Mouse (Mus musculus) limb, embryonic 14.5 days (tissue): Measurements from ENCODE around the gene Trim65. TPM values are rescaled to one million over a fixed set of nuclear protein-coding genes. Genes with fewer than 3 reads are reported as not detected.

Experiments used
- ATAC-seq: fragments of 200-750 bp; cut with Nextera tagmentation; 2 replicates; pipeline ENCODE4 v1.8.0; 2017; ENCODE audit warnings: low read depth, moderate number of reproducible peaks, moderate TSS enrichment; ENCODE audit not compliant: low FRiP score
- DNase-seq: peaks from one replicate; pipeline ENCODE4 v3.0.0-alpha.2; 2015; ENCODE audit warnings: low spot score
- H3K27ac ChIP-seq: fragments of 300-500 bp; sonication (generic); replicated peaks from 2 replicates; pipeline ENCODE4 v1.5.1; 2014; ENCODE audit warnings: low read depth, mild to moderate bottlenecking, low read length, moderate library complexity, mixed read lengths
- H3K27me3 ChIP-seq: fragments of 300-500 bp; sonication (generic); 2 replicates; pipeline ENCODE4 v1.6.1; 2014; ENCODE audit warnings: low read length, mixed read lengths; ENCODE audit not compliant: control insufficient read depth, insufficient read depth
- H3K36me3 ChIP-seq: fragments of 300-500 bp; sonication (generic); 2 replicates; pipeline ENCODE4 v1.6.1; 2014; ENCODE audit warnings: mild to moderate bottlenecking, low read length, moderate library complexity, mixed read lengths; ENCODE audit not compliant: control insufficient read depth, insufficient read depth
- H3K4me1 ChIP-seq: fragments of 300-500 bp; sonication (generic); 2 replicates; pipeline ENCODE4 v1.6.1; 2014; ENCODE audit warnings: antibody characterized with exemption, low read length, mixed read lengths; ENCODE audit not compliant: control insufficient read depth, insufficient read depth
- H3K4me2 ChIP-seq: fragments of 300-500 bp; sonication (generic); replicated peaks from 2 replicates; pipeline ENCODE4 v1.6.1; 2014; ENCODE audit warnings: low read depth, mild to moderate bottlenecking, low read length, moderate library complexity; ENCODE audit not compliant: severe bottlenecking
- H3K4me3 ChIP-seq: fragments of 300-500 bp; sonication (generic); replicated peaks from 2 replicates; pipeline ENCODE4 v1.5.1; 2014; ENCODE audit warnings: low read length
- H3K9ac ChIP-seq: fragments of 300-500 bp; sonication (generic); 2 replicates; pipeline ENCODE4 v1.6.1; 2014; ENCODE audit warnings: mild to moderate bottlenecking, low read depth, low read length, moderate library complexity; ENCODE audit not compliant: severe bottlenecking
- H3K9me3 ChIP-seq: fragments of 300-500 bp; sonication (generic); 2 replicates; pipeline ENCODE4 v1.6.1; 2016; ENCODE audit warnings: low read length; ENCODE audit not compliant: control insufficient read depth
- POLR2A ChIP-seq: fragments of 200-500 bp; IDR thresholded peaks from 2 replicates; pipeline ENCODE4 v1.8.0; 2012; ENCODE audit warnings: inconsistent platforms, mild to moderate bottlenecking, moderate library complexity, borderline replicate concordance; ENCODE audit not compliant: insufficient read depth, insufficient read length; ENCODE audit errors: extremely low read depth
- WGBS: fragments of 180-500 bp; shearing (Covaris S2); extraction: QIAGEN DNeasy Blood & Tissue Kit; methylation state at CpG from one replicate; pipeline ENCODE4 v1.1.7; 2014; 5-methylcytosine and 5-hydroxymethylcytosine counted together
- polyA plus RNA-seq, 2 experiments: library from polyadenylated mRNA; depleted of rRNA in 1 of 2; stranded (reverse) in 1 of 2; unstranded in 1 of 2; fragments of >200 nt; fragmentation: Nextera tagmentation in 1 of 2; extraction: Ambion mirVana in 1 of 2; gene quantifications; 2 replicates each; pipeline versions ENCODE4 v1.2.1 to v1.2.3; 2012 to 2014

The Trim65 gene
- polyA plus RNA-seq, 2 experiments, result 3.1 to 4.9 TPM

GRCm38 (mm10) chr11:116146294-116146985 lies 15.5 kb upstream of the Trim65 start:
- DNase-seq (no peak), ATAC-seq (no peak)
- TF ChIP-seq POLR2A, result no peak
- no peak overlapping the region for H3K27ac ChIP-seq
- no peaks in the 10 kb centered on the region for H3K27me3 ChIP-seq
- H3K4me1 ChIP-seq, result no peaks in the 10 kb centered on the region
- H3K36me3 ChIP-seq, result peaks cover 98% of the 10 kb centered on the region
- H3K4me3 ChIP-seq, result no peak overlapping the region
- 80% methylated on average over 25 of the region's 25 CpGs for WGBS
- H3K9me3 ChIP-seq, result no peaks in the 10 kb centered on the region
- no peak overlapping the region for H3K4me2 ChIP-seq
- H3K9ac ChIP-seq, result no peak overlapping the region

- no peak for TF ChIP-seq POLR2A
- no peak overlapping the region for H3K4me3 ChIP-seq
- peaks cover 90% of the 10 kb centered on the region for H3K36me3 ChIP-seq
- no peak overlapping the region for H3K9ac ChIP-seq
- ATAC-seq (no peak), DNase-seq (no peak)
- H3K9me3 ChIP-seq, result no peaks in the 10 kb centered on the region
- WGBS, result 59% methylated on average over 18 of the region's 18 CpGs
- no peaks in the 10 kb centered on the region for H3K4me1 ChIP-seq
- H3K27me3 ChIP-seq, result no peaks in the 10 kb centered on the region
- no peak overlapping the region for H3K27ac ChIP-seq
- no peak overlapping the region for H3K4me2 ChIP-seq
Measured at GRCm38 (mm10) chr11:116145481-116146293, 14.8 kb upstream of the Trim65 start.

- H3K36me3 ChIP-seq, result peaks cover 68% of the 10 kb centered on the region
- 84% methylated on average over 3 of the region's 3 CpGs for WGBS
Measured at GRCm38 (mm10) chr11:116143468-116143867, 12.5 kb upstream of the Trim65 start.

GRCm38 (mm10) chr11:116142211-116142991 lies 11.5 kb upstream of the Trim65 start:
- H3K36me3 ChIP-seq, result peaks cover 58% of the 10 kb centered on the region
- no peak overlapping the region for H3K4me2 ChIP-seq
- TF ChIP-seq POLR2A, result no peak
- peaks cover 4% of the 10 kb centered on the region; the same call in 1 of the 2 replicates for H3K4me1 ChIP-seq
- no peak overlapping the region for H3K27ac ChIP-seq
- WGBS, result 70% methylated on average over 10 of the region's 10 CpGs
- H3K4me3 ChIP-seq, result no peak overlapping the region
- ATAC-seq (no peak), DNase-seq (no peak)
- H3K9me3 ChIP-seq, result no peaks in the 10 kb centered on the region
- H3K27me3 ChIP-seq, result no peaks in the 10 kb centered on the region
- no peak overlapping the region for H3K9ac ChIP-seq

More at GRCm38 (mm10) chr11:116143468-116143867, 12.5 kb upstream of the Trim65 start:
- no peaks in the 10 kb centered on the region for H3K9me3 ChIP-seq
- no peaks in the 10 kb centered on the region for H3K27me3 ChIP-seq
- no peak for DNase-seq
- H3K4me1 ChIP-seq, result no peaks in the 10 kb centered on the region
- H3K4me3 ChIP-seq, result no peak overlapping the region
- no peak for TF ChIP-seq POLR2A
- H3K27ac ChIP-seq, result no peak overlapping the region
- H3K4me2 ChIP-seq, result no peak overlapping the region
- ATAC-seq, result no peak
- no peak overlapping the region for H3K9ac ChIP-seq
